Mouse (Mus musculus): Measurements from ENCODE around the gene Cdh18. TPM values are rescaled to one million over a fixed set of nuclear protein-coding genes. Genes with fewer than 3 reads are reported as not detected.
"Not testable (repeated sequence)": the region's sequence is repeated elsewhere in the genome, so short reads cannot be mapped to it uniquely, and the experiment has no call there.

Gene Cdh18
- polyA plus RNA-seq, 1 experiment from 2014 or later: 14.6 TPM

GRCm38 (mm10) chr15:23278421-23278820 lies 729.6 kb downstream of the Cdh18 start:
- H3K9ac ChIP-seq (replicated peaks): no peak overlapping the region
- H3K9me3 ChIP-seq (replicated peaks): no peaks in the 10 kb centered on the region
- H3K27ac ChIP-seq (replicated peaks): no peak overlapping the region
- H3K4me2 ChIP-seq: no peak overlapping the region
- WGBS: 84% methylated on average over 4 of the region's 4 CpGs
- H3K27me3 ChIP-seq (replicated peaks): no peaks in the 10 kb centered on the region
- no peak for ATAC-seq (ENCODE audit: low FRiP score)
- no peaks in the 10 kb centered on the region for H3K36me3 ChIP-seq
- H3K4me3 ChIP-seq (replicated peaks): no peak overlapping the region
- no peaks in the 10 kb centered on the region for H3K4me1 ChIP-seq

- Histone ChIP-seq H3K36me3 (no peaks in the 10 kb centered on the region), H3K4me1 (no peaks in the 10 kb centered on the region), H3K27ac (replicated peaks) (no peak overlapping the region), H3K9me3 (replicated peaks) (no peaks in the 10 kb centered on the region), H3K27me3 (replicated peaks) (no peaks in the 10 kb centered on the region), H3K4me2 (no peak overlapping the region), H3K9ac (replicated peaks) (no peak overlapping the region), H3K4me3 (replicated peaks) (no peak overlapping the region)
- no peak for ATAC-seq (ENCODE audit: low FRiP score)
- WGBS: 27% methylated on average over 1 of the region's 1 CpGs
Observed at GRCm38 (mm10) chr15:23305018-23305417, 756.2 kb downstream of the Cdh18 start.

- H3K9ac ChIP-seq (replicated peaks): no peak overlapping the region
- H3K27me3 ChIP-seq (replicated peaks): no peaks in the 10 kb centered on the region
- no peak for ATAC-seq (ENCODE audit: low FRiP score)
- H3K4me2 ChIP-seq: no peak overlapping the region
- no peaks in the 10 kb centered on the region for H3K36me3 ChIP-seq
- WGBS: 89% methylated on average over 3 of the region's 3 CpGs
- H3K27ac ChIP-seq (replicated peaks): no peak overlapping the region
- no peak overlapping the region for H3K4me3 ChIP-seq (replicated peaks)
- H3K4me1 ChIP-seq: no peaks in the 10 kb centered on the region
- no peaks in the 10 kb centered on the region for H3K9me3 ChIP-seq (replicated peaks)
Observed at GRCm38 (mm10) chr15:23316766-23317165, 767.9 kb downstream of the Cdh18 start.

- no peaks in the 10 kb centered on the region for H3K9me3 ChIP-seq (replicated peaks)
- H3K4me2 ChIP-seq: no peak overlapping the region
- no peak overlapping the region for H3K4me3 ChIP-seq (replicated peaks)
- no peaks in the 10 kb centered on the region for H3K4me1 ChIP-seq
- ATAC-seq (ENCODE audit: low FRiP score): no peak
- no peaks in the 10 kb centered on the region for H3K36me3 ChIP-seq
- no peak overlapping the region for H3K9ac ChIP-seq (replicated peaks)
- no peak overlapping the region for H3K27ac ChIP-seq (replicated peaks)
- H3K27me3 ChIP-seq (replicated peaks): no peaks in the 10 kb centered on the region
Observed at GRCm38 (mm10) chr15:23317409-23317808, 768.6 kb downstream of the Cdh18 start.

- not testable (repeated sequence) for H3K4me3 ChIP-seq (replicated peaks); H3K9ac ChIP-seq (replicated peaks); H3K27me3 ChIP-seq (replicated peaks); ATAC-seq (ENCODE audit: low FRiP score); H3K36me3 ChIP-seq; H3K4me2 ChIP-seq; H3K4me1 ChIP-seq; H3K27ac ChIP-seq (replicated peaks); H3K9me3 ChIP-seq (replicated peaks)
- WGBS: no CpG with 5 or more reads among the region's 4 CpGs
Observed at GRCm38 (mm10) chr15:23340338-23340737, 791.5 kb downstream of the Cdh18 start.

GRCm38 (mm10) chr15:23351078-23351477 lies 802.3 kb downstream of the Cdh18 start:
- no peaks in the 10 kb centered on the region for H3K27me3 ChIP-seq (replicated peaks)
- ATAC-seq (ENCODE audit: low FRiP score): no peak
- 59% methylated on average over 2 of the region's 2 CpGs for WGBS
- H3K4me2 ChIP-seq: no peak overlapping the region
- H3K9me3 ChIP-seq (replicated peaks): no peaks in the 10 kb centered on the region
- H3K9ac ChIP-seq (replicated peaks): no peak overlapping the region
- no peak overlapping the region for H3K27ac ChIP-seq (replicated peaks)
- H3K4me3 ChIP-seq (replicated peaks): no peak overlapping the region
- no peaks in the 10 kb centered on the region for H3K36me3 ChIP-seq
- no peaks in the 10 kb centered on the region for H3K4me1 ChIP-seq

GRCm38 (mm10) chr15:23366325-23366724 lies 817.5 kb downstream of the Cdh18 start:
- Histone ChIP-seq H3K9ac (replicated peaks) (no peak overlapping the region), H3K27ac (replicated peaks) (no peak overlapping the region), H3K4me1 (no peaks in the 10 kb centered on the region), H3K4me3 (replicated peaks) (no peak overlapping the region), H3K27me3 (replicated peaks) (no peaks in the 10 kb centered on the region), H3K36me3 (no peaks in the 10 kb centered on the region), H3K4me2 (no peak overlapping the region), H3K9me3 (replicated peaks) (no peaks in the 10 kb centered on the region)
- WGBS: 94% methylated on average over 3 of the region's 3 CpGs
- ATAC-seq (ENCODE audit: low FRiP score): no peak

- H3K27ac ChIP-seq (replicated peaks): no peak overlapping the region
- no peak overlapping the region for H3K4me3 ChIP-seq (replicated peaks)
- no peaks in the 10 kb centered on the region for H3K27me3 ChIP-seq (replicated peaks)
- H3K4me2 ChIP-seq: no peak overlapping the region
- no peaks in the 10 kb centered on the region for H3K9me3 ChIP-seq (replicated peaks)
- ATAC-seq (ENCODE audit: low FRiP score): no peak
- H3K9ac ChIP-seq (replicated peaks): no peak overlapping the region
- H3K4me1 ChIP-seq: no peaks in the 10 kb centered on the region
- H3K36me3 ChIP-seq: no peaks in the 10 kb centered on the region
- WGBS: 60% methylated on average over 1 of the region's 1 CpGs
Observed at GRCm38 (mm10) chr15:23367712-23368111, 818.9 kb downstream of the Cdh18 start.

GRCm38 (mm10) chr15:23378016-23378750 lies 829.4 kb downstream of the Cdh18 start:
- Histone ChIP-seq H3K4me3 (replicated peaks) (no peak overlapping the region), H3K9ac (replicated peaks) (no peak overlapping the region), H3K27me3 (replicated peaks) (no peaks in the 10 kb centered on the region), H3K27ac (replicated peaks) (no peak overlapping the region), H3K36me3 (no peaks in the 10 kb centered on the region), H3K4me2 (no peak overlapping the region), H3K9me3 (replicated peaks) (no peaks in the 10 kb centered on the region), H3K4me1 (no peaks in the 10 kb centered on the region)
- 100% methylated on average over 2 of the region's 2 CpGs for WGBS
- ATAC-seq (ENCODE audit: low FRiP score): no peak

- no peak overlapping the region for H3K4me3 ChIP-seq (replicated peaks)
- H3K36me3 ChIP-seq: no peaks in the 10 kb centered on the region
- H3K9me3 ChIP-seq (replicated peaks): no peaks in the 10 kb centered on the region
- H3K4me2 ChIP-seq: no peak overlapping the region
- no peaks in the 10 kb centered on the region for H3K27me3 ChIP-seq (replicated peaks)
- no peaks in the 10 kb centered on the region for H3K4me1 ChIP-seq
- WGBS: 54% methylated on average over 4 of the region's 4 CpGs
- no peak overlapping the region for H3K9ac ChIP-seq (replicated peaks)
- ATAC-seq (ENCODE audit: low FRiP score): no peak
- no peak overlapping the region for H3K27ac ChIP-seq (replicated peaks)
Observed at GRCm38 (mm10) chr15:23385816-23386215, 837.0 kb downstream of the Cdh18 start.

- Histone ChIP-seq H3K27ac (replicated peaks) (no peak overlapping the region), H3K9me3 (replicated peaks) (no peaks in the 10 kb centered on the region), H3K4me3 (replicated peaks) (no peak overlapping the region), H3K36me3 (no peaks in the 10 kb centered on the region), H3K4me2 (no peak overlapping the region), H3K9ac (replicated peaks) (no peak overlapping the region), H3K27me3 (replicated peaks) (no peaks in the 10 kb centered on the region), H3K4me1 (no peaks in the 10 kb centered on the region)
- no peak for ATAC-seq (ENCODE audit: low FRiP score)
Observed at GRCm38 (mm10) chr15:23396646-23397045, 847.8 kb downstream of the Cdh18 start.

- 80% methylated on average over 2 of the region's 2 CpGs for WGBS
- Histone ChIP-seq H3K4me3 (replicated peaks) (no peak overlapping the region), H3K9ac (replicated peaks) (no peak overlapping the region), H3K27me3 (replicated peaks) (no peaks in the 10 kb centered on the region), H3K4me1 (no peaks in the 10 kb centered on the region), H3K36me3 (no peaks in the 10 kb centered on the region), H3K9me3 (replicated peaks) (no peaks in the 10 kb centered on the region), H3K27ac (replicated peaks) (no peak overlapping the region), H3K4me2 (no peak overlapping the region)
- ATAC-seq (ENCODE audit: low FRiP score): no peak
Observed at GRCm38 (mm10) chr15:23403792-23404191, 855.0 kb downstream of the Cdh18 start.
